Mouse (Mus musculus): ENCODE measurements around the gene Lin28a. TPM values are rescaled to one million over a fixed set of nuclear protein-coding genes. Genes with fewer than 3 reads are reported as not detected.
A peak's percentile ranks its signal among the peaks of the same experiment; 100 is the strongest.

Gene Lin28a
- polyA plus RNA-seq, 1 experiment from 2014 or later, result 0.15 TPM

- Histone ChIP-seq H3K9ac (peak overlapping the region; percentile 97), H3K4me1 (peaks cover 58% of the 10 kb centered on the region), H3K27ac (peak overlapping the region; percentile 99), H3K27me3 (no peaks in the 10 kb centered on the region), H3K36me3 (ENCODE audit: poor library complexity, severe bottlenecking) (peaks cover 26% of the 10 kb centered on the region), H3K4me3 (peak overlapping the region; percentile 76), H3K4me2 (peak overlapping the region; percentile 98), H3K9me3 (replicated peaks) (no peaks in the 10 kb centered on the region)
- WGBS, result 33% methylated on average over 8 of the region's 8 CpGs
- ATAC-seq, result peak; percentile 19
Observed at GRCm38 (mm10) chr4:133969114-133969770, 49.4 kb downstream of the Lin28a start.

GRCm38 (mm10) chr4:133968150-133968921 is 50.3 kb downstream of the Lin28a start, which contains the start of gene Hmgn2:
Hmgn2 (minus strand) TSS chr4:133968650.
- Histone ChIP-seq H3K9me3 (replicated peaks) (no peaks in the 10 kb centered on the region), H3K4me1 (peaks cover 66% of the 10 kb centered on the region), H3K4me2 (peak within 1 kb of the TSS; percentile 98), H3K27me3 (no peaks in the 10 kb centered on the region), H3K36me3 (ENCODE audit: poor library complexity, severe bottlenecking) (peaks cover 32% of the 10 kb centered on the region), H3K27ac (peak within 1 kb of the TSS; percentile 99), H3K4me3 (peak within 1 kb of the TSS; percentile 76), H3K9ac (peak within 1 kb of the TSS; percentile 97)
- ATAC-seq, result peak; percentile 51
- under 1% methylated on average over 39 of the region's 42 CpGs for WGBS

GRCm38 (mm10) chr4:133967866-133968149 is 50.8 kb downstream of the Lin28a start:
- Histone ChIP-seq H3K27ac (peak overlapping the region; percentile 99), H3K4me1 (peaks cover 66% of the 10 kb centered on the region), H3K36me3 (ENCODE audit: poor library complexity, severe bottlenecking) (peaks cover 37% of the 10 kb centered on the region), H3K4me3 (peak overlapping the region; percentile 76), H3K9ac (peak overlapping the region; percentile 97), H3K4me2 (peak overlapping the region; percentile 98), H3K27me3 (no peaks in the 10 kb centered on the region), H3K9me3 (replicated peaks) (no peaks in the 10 kb centered on the region)
- WGBS, result under 1% methylated on average over 15 of the region's 29 CpGs
- peak; percentile 82 for ATAC-seq

GRCm38 (mm10) chr4:133967138-133967865 is 51.3 kb downstream of the Lin28a start:
- H3K27me3 ChIP-seq, result no peaks in the 10 kb centered on the region
- peak overlapping the region; percentile 98 for H3K4me2 ChIP-seq
- H3K4me1 ChIP-seq, result peaks cover 66% of the 10 kb centered on the region
- H3K4me3 ChIP-seq, result peak overlapping the region; percentile 76
- H3K9me3 ChIP-seq (replicated peaks), result no peaks in the 10 kb centered on the region
- H3K36me3 ChIP-seq (ENCODE audit: poor library complexity, severe bottlenecking), result peaks cover 36% of the 10 kb centered on the region
- peak; percentile 65 for ATAC-seq
- WGBS, result under 1% methylated on average over 60 of the region's 101 CpGs
- peak overlapping the region; percentile 97 for H3K9ac ChIP-seq
- H3K27ac ChIP-seq, result peak overlapping the region; percentile 99

GRCm38 (mm10) chr4:133966271-133966940 is 52.2 kb downstream of the Lin28a start:
- H3K4me3 ChIP-seq, result peak overlapping the region; percentile 76
- H3K4me1 ChIP-seq, result peaks cover 58% of the 10 kb centered on the region
- peak overlapping the region; percentile 98 for H3K4me2 ChIP-seq
- H3K9ac ChIP-seq, result peak overlapping the region; percentile 97
- peak overlapping the region; percentile 99; the same call in 1 of the 2 replicates for H3K27ac ChIP-seq
- WGBS, result 46% methylated on average over 12 of the region's 12 CpGs
- no peaks in the 10 kb centered on the region for H3K27me3 ChIP-seq
- ATAC-seq, result no peak
- peaks cover 36% of the 10 kb centered on the region for H3K36me3 ChIP-seq (ENCODE audit: poor library complexity, severe bottlenecking)
- no peaks in the 10 kb centered on the region for H3K9me3 ChIP-seq (replicated peaks)

GRCm38 (mm10) chr4:133962566-133962965 is 56.1 kb downstream of the Lin28a start:
- no peak overlapping the region for H3K9ac ChIP-seq
- H3K4me1 ChIP-seq, result peaks cover 25% of the 10 kb centered on the region
- WGBS, result 88% methylated on average over 7 of the region's 7 CpGs
- no peak for ATAC-seq
- H3K27ac ChIP-seq, result no peak overlapping the region
- H3K4me3 ChIP-seq, result no peak overlapping the region
- peaks cover 36% of the 10 kb centered on the region for H3K36me3 ChIP-seq (ENCODE audit: poor library complexity, severe bottlenecking)
- H3K4me2 ChIP-seq, result no peak overlapping the region
- no peaks in the 10 kb centered on the region for H3K27me3 ChIP-seq
- H3K9me3 ChIP-seq (replicated peaks), result no peaks in the 10 kb centered on the region

GRCm38 (mm10) chr4:133958884-133959283 is 59.8 kb downstream of the Lin28a start:
- H3K4me2 ChIP-seq, result no peak overlapping the region
- 0 out of 2 replicates have a peak, but pooled peaks cover 4% of the 10 kb centered on the region for H3K4me1 ChIP-seq
- no peak overlapping the region for H3K27ac ChIP-seq
- peaks cover 15% of the 10 kb centered on the region for H3K36me3 ChIP-seq (ENCODE audit: poor library complexity, severe bottlenecking)
- no peaks in the 10 kb centered on the region for H3K27me3 ChIP-seq
- H3K4me3 ChIP-seq, result no peak overlapping the region
- WGBS, result 86% methylated on average over 1 of the region's 1 CpGs
- no peak overlapping the region for H3K9ac ChIP-seq
- no peaks in the 10 kb centered on the region for H3K9me3 ChIP-seq (replicated peaks)
- ATAC-seq, result no peak

GRCm38 (mm10) chr4:133956358-133956757 is 62.3 kb downstream of the Lin28a start:
- no peaks in the 10 kb centered on the region for H3K9me3 ChIP-seq (replicated peaks)
- ATAC-seq, result no peak
- H3K4me1 ChIP-seq, result no peaks in the 10 kb centered on the region
- H3K27ac ChIP-seq, result no peak overlapping the region
- H3K4me2 ChIP-seq, result no peak overlapping the region
- no peak overlapping the region for H3K4me3 ChIP-seq
- H3K36me3 ChIP-seq (ENCODE audit: poor library complexity, severe bottlenecking), result no peaks in the 10 kb centered on the region
- no peaks in the 10 kb centered on the region for H3K27me3 ChIP-seq
- 81% methylated on average over 4 of the region's 4 CpGs for WGBS
- H3K9ac ChIP-seq, result no peak overlapping the region

Other genes starting within 250 kb of the Lin28a start
- gene Rps6ka1, start 131.0 kb downstream of the Lin28a start, polyA plus RNA-seq (2015; fragmentation: Nextera tagmentation; extraction: Ambion mirVana), result 14.5 and 15.2 TPM in 2 replicates
- 3,166 and 3,367 TPM in 2 replicates for gene Hmgn2, start 50.2 kb downstream of the Lin28a start, polyA plus RNA-seq (2015; fragmentation: Nextera tagmentation; extraction: Ambion mirVana)
- 47.1 and 47.6 TPM in 2 replicates for gene Dhdds, start 17.9 kb downstream of the Lin28a start, polyA plus RNA-seq (2015; fragmentation: Nextera tagmentation; extraction: Ambion mirVana)
- not detected in 2 replicates for gene Zfp683, start 35.0 kb upstream of the Lin28a start, polyA plus RNA-seq (2015; fragmentation: Nextera tagmentation; extraction: Ambion mirVana)
- gene Crybg2, start 42.0 kb upstream of the Lin28a start, polyA plus RNA-seq (2015; fragmentation: Nextera tagmentation; extraction: Ambion mirVana), result 0.47 and 0.53 TPM in 2 replicates
- gene Cd52, start 76.2 kb upstream of the Lin28a start, polyA plus RNA-seq (2015; fragmentation: Nextera tagmentation; extraction: Ambion mirVana), result 2.2 and 2.6 TPM in 2 replicates
- 6.2 and 9.4 TPM in 2 replicates for gene Ubxn11, start 83.7 kb upstream of the Lin28a start, polyA plus RNA-seq (2015; fragmentation: Nextera tagmentation; extraction: Ambion mirVana)
- gene Sh3bgrl3, start 109.9 kb upstream of the Lin28a start, polyA plus RNA-seq (2015; fragmentation: Nextera tagmentation; extraction: Ambion mirVana), result 285 TPM in 2 replicates
- 22.6 and 22.8 TPM in 2 replicates for gene Cep85, start 168.3 kb upstream of the Lin28a start, polyA plus RNA-seq (2015; fragmentation: Nextera tagmentation; extraction: Ambion mirVana)
- not detected in 2 replicates for gene Gm7534, start 184.2 kb upstream of the Lin28a start, polyA plus RNA-seq (2015; fragmentation: Nextera tagmentation; extraction: Ambion mirVana)
- not detected in 2 replicates for gene Catsper4, start 208.5 kb upstream of the Lin28a start, polyA plus RNA-seq (2015; fragmentation: Nextera tagmentation; extraction: Ambion mirVana)
- not detected in 2 replicates for gene Cnksr1, start 219.6 kb upstream of the Lin28a start, polyA plus RNA-seq (2015; fragmentation: Nextera tagmentation; extraction: Ambion mirVana)
- gene E130218I03Rik, start 224.8 kb upstream of the Lin28a start, polyA plus RNA-seq (2015; fragmentation: Nextera tagmentation; extraction: Ambion mirVana), result 0.65 and 0.68 TPM in 2 replicates
- gene Zfp593, start 226.8 kb upstream of the Lin28a start, polyA plus RNA-seq (2015; fragmentation: Nextera tagmentation; extraction: Ambion mirVana), result 16.6 and 17.2 TPM in 2 replicates
- gene Gm30191, start 228.1 kb upstream of the Lin28a start, polyA plus RNA-seq (2015; fragmentation: Nextera tagmentation; extraction: Ambion mirVana), result not detected in 2 replicates
- gene Grrp1, start 235.3 kb upstream of the Lin28a start, polyA plus RNA-seq (2015; fragmentation: Nextera tagmentation; extraction: Ambion mirVana), result 4.7 and 5.1 TPM in 2 replicates